Mouse (Mus musculus): ENCODE results near the gene Gse1.

GRCm38 (mm10) chr8:120351332-120352071 is 123.2 kb downstream of the Gse1 start:
- TF ChIP-seq CTCF (conservative IDR thresholded peaks at IDR 0.05; ENCODE audit: low read length): no peak
- TF ChIP-seq NANOG (IDR thresholded peaks at IDR 0.05; ENCODE audit: borderline replicate concordance, low read length): no peak
- no peak for TF ChIP-seq POU5F1 (IDR thresholded peaks at IDR 0.05; ENCODE audit: borderline replicate concordance, low read length)

Measured in E14TG2a.4 (cell line).